Mouse (Mus musculus) small intestine, adult 2 months (tissue): ENCODE measurements at regions not wholly inside any gene's neighbourhood (a gene's known extent, or its start where the extent isn't known, plus 50 kb on each side); places are given as distances from the start of the nearest gene placed in this dataset.
"Not testable (repeated sequence)": the region's sequence is repeated elsewhere in the genome, so short reads cannot be mapped to it uniquely, and the experiment has no call there.

Experiments
- H3K27ac ChIP-seq: fragments of 200-500 bp; 2 replicates; pipeline ENCODE4 v1.5.1; 2012; ENCODE audit warnings: low read depth, low read length, control low read depth, inconsistent platforms; ENCODE audit not compliant: insufficient read depth
- H3K27me3 ChIP-seq: fragments of 200-500 bp; 2 replicates; pipeline ENCODE4 v1.6.1; 2012; ENCODE audit warnings: mild to moderate bottlenecking, moderate library complexity, low read length, inconsistent platforms; ENCODE audit not compliant: control insufficient read depth, insufficient read depth
- H3K36me3 ChIP-seq: fragments of 200-500 bp; 2 replicates; pipeline ENCODE4 v1.6.1; 2012; ENCODE audit warnings: mild to moderate bottlenecking, low read length, control low read depth, inconsistent platforms; ENCODE audit not compliant: control insufficient read depth, insufficient read depth
- H3K4me1 ChIP-seq: fragments of 200-500 bp; 2 replicates; pipeline ENCODE4 v1.6.1; 2012; ENCODE audit warnings: low read length, inconsistent platforms, mixed read lengths; ENCODE audit not compliant: control insufficient read depth, insufficient read depth, insufficient read length
- H3K4me3 ChIP-seq: fragments of 200-500 bp; 2 replicates; pipeline ENCODE4 v1.5.1; 2012; ENCODE audit warnings: low read depth, mild to moderate bottlenecking, control low read depth, inconsistent platforms, low read length, moderate library complexity
- CTCF ChIP-seq: fragments of 200-500 bp; IDR thresholded peaks from 2 replicates; pipeline ENCODE4 v1.5.1; 2012; ENCODE audit warnings: low read depth, mild to moderate bottlenecking, control low read depth, inconsistent platforms, low read length, moderate library complexity, mixed read lengths; ENCODE audit not compliant: insufficient replicate concordance, insufficient read length; ENCODE audit errors: extremely low read depth
- POLR2A ChIP-seq: fragments of 200-500 bp; IDR thresholded peaks from 2 replicates; pipeline ENCODE4 v1.6.1; 2012; ENCODE audit warnings: low read depth, mild to moderate bottlenecking, control low read depth, inconsistent platforms, low read length, moderate library complexity
- WGBS: fragments of 180-500 bp; shearing (Covaris S2); methylation state at CpG from one replicate; pipeline ENCODE4 v1.1.7; 2018; 5-methylcytosine and 5-hydroxymethylcytosine counted together

DNA sequence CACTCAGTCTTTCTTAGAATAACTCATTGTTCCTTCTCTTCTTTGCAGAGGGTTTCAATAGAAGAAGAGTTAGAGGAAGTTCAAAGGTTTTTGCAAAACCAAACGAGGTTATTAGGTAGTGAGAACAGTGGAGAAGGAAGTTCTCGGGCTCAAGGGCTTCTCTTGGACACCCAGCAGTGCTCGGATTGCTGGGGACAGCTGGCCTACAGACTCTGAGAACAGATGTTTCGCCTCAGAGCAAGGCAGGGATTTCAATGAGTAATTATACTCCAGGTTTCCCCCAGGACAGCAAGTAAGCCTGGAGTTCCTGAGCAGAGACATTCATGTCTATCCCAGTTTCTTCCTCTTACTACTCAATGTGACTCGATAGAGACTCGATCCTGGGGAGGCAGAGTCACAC is 94.4 kb downstream of the Cd24a start:
- Histone ChIP-seq H3K27ac (no peak overlapping the region), H3K36me3 (no peaks in the 10 kb centered on the region), H3K4me3 (no peak overlapping the region), H3K4me1 (peaks cover 5% of the 10 kb centered on the region), H3K27me3 (no peaks in the 10 kb centered on the region)
- TF ChIP-seq POLR2A, result no peak
- TF ChIP-seq CTCF, result no peak
- WGBS, result 33% methylated on average over 6 of the region's 6 CpGs

DNA sequence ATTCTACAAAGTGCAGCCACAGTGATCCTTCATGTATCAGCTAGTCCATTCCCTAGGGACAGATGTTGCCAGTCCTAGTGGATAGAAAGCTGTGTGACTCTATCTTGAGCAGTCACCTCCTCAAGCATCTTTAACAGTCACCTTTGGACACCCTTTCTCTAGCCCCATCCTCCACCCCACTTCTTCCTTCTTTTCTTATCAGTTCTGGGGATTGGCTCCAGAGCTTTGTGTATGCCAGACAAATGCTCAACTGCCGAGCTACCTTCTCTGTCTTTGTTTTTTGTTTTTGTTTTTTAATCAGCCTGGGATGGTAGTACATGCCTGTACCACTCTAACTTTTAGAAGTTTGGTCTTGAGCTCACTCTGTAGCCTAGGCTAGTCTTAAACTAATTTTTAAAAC is 96.7 kb downstream of the Cd24a start:
- H3K27ac ChIP-seq, result no peak overlapping the region
- no peak for TF ChIP-seq POLR2A
- no peak for TF ChIP-seq CTCF
- H3K36me3 ChIP-seq, result no peaks in the 10 kb centered on the region
- no peaks in the 10 kb centered on the region for H3K27me3 ChIP-seq
- no peak overlapping the region for H3K4me3 ChIP-seq
- 33% methylated on average over 1 of the region's 1 CpGs for WGBS
- peaks cover 5% of the 10 kb centered on the region; the same call in 1 of the 2 replicates for H3K4me1 ChIP-seq

- H3K4me1 ChIP-seq, H3K27me3 ChIP-seq, H3K36me3 ChIP-seq, H3K4me3 ChIP-seq, H3K27ac ChIP-seq: not testable (repeated sequence)
- 85% methylated on average over 1 of the region's 1 CpGs for WGBS
Measured at GRCm38 (mm10) chr10:43675495-43675894, 97.4 kb downstream of the Cd24a start.

DNA sequence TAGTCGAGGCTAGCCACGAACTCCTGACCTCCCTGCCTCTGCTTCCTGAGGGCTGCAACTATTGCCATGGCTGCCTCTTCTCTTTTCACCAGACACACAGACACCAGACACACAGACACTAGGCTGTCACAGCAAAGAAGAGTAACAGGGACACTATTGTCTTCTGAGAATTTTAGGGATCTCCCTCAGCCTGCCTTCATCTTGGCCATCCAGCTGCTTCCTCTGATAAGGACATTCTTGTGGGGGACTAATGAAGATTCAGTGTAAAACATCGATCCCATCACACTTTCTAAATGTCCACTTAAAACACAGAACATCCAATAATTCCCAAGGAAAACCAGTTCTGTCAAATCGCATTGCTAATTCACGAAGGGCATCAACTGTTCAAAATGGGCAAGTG is 98.2 kb downstream of the Cd24a start:
- Histone ChIP-seq H3K27me3 (no peaks in the 10 kb centered on the region), H3K4me1 (peaks cover 5% of the 10 kb centered on the region; the same call in 1 of the 2 replicates), H3K27ac (no peak overlapping the region), H3K4me3 (no peak overlapping the region), H3K36me3 (no peaks in the 10 kb centered on the region)
- TF ChIP-seq POLR2A (no peak), CTCF (no peak)
- 85% methylated on average over 5 of the region's 5 CpGs for WGBS

- Histone ChIP-seq H3K4me3 (no peak overlapping the region), H3K27ac (no peak overlapping the region), H3K4me1 (peaks cover 10% of the 10 kb centered on the region; the same call in 1 of the 2 replicates), H3K36me3 (no peaks in the 10 kb centered on the region), H3K27me3 (no peaks in the 10 kb centered on the region)
- no peak for TF ChIP-seq CTCF
- no peak for TF ChIP-seq POLR2A
- 40% methylated on average over 12 of the region's 12 CpGs for WGBS
Measured at GRCm38 (mm10) chr10:43684247-43685033, 106.4 kb downstream of the Cd24a start.

DNA sequence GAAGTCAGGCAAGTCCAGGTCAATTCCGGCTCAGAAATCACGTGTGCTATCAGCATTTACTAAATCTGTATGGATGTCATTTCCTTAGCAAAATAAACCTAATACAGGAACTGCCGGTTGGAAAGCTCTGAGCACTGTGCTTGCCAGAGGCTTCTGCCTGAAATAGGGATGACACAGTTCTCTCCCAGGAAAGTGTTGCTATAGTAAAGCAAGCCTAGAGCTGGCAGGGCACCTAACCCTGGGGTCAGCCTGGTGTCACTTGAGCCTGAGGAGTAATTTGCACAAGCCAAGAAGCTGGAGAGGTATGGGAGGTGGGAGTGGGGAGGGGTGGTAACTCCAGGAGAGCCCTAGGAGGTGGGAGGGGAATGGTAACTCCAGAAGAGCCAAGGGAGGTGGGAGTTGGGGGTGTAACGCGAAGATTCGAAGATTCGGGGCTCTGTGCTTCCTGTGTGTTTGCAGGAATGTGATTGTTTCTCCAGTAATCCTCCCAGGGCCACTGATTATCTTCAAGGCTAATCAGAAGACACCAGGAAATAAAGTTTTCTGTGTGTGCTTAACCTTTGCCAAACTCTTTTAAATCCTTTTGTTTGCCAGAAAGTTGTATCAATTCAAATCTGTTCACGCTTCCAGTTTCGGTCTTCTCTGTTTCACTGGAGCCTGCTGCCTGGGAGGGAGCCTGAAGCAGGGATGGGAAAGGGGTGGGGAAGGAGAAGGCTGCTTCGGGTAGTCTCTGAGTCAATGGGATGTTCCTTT is 111.3 kb downstream of the Cd24a start:
- TF ChIP-seq POLR2A (no peak), CTCF (no peak)
- Histone ChIP-seq H3K4me3 (no peak overlapping the region), H3K4me1 (peaks cover 24% of the 10 kb centered on the region), H3K27me3 (no peaks in the 10 kb centered on the region), H3K36me3 (no peaks in the 10 kb centered on the region), H3K27ac (0 out of 2 replicates have a peak overlapping the region, but pooled peaks have one; percentile 20)
- 15% methylated on average over 10 of the region's 10 CpGs for WGBS

DNA sequence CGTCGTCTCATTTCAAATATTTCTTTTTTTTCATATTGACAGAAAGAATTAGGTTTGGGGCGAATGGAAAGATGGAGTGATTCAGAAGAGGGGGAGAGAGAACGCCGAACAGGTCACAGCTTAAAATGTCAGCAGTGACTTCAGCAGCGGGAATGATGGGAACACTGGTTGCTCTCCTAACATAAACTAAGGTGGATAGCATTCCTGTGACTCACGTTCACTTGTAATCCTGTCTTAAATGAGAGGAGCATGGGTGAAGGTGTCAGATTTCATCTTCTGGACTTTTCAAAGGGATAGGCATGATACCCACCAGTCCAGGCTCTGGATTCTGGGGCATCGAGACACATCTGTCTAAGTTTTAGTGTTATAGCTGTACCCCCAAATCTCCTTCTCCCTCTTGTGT is 111.8 kb downstream of the Cd24a start:
- no peak overlapping the region for H3K4me3 ChIP-seq

DNA sequence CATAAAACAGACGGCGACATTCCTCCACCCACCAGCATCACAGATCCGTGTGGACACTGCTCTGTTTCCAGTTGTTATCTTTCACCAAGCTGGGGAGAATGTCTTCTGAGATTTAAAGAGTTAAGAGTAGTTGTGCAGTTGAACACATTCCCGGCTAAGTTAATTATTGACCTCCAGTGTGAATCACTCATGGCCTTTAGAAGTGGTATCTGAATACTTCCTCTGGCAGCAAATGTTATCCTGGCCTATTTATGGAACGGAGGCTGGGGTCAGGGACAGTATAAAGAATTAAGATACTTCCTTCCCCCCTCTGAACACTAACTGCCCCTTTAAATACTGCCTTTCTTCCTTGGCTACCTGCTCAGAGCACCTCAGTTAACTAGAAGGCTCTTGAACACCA is 115.9 kb downstream of the Cd24a start:
- no peak overlapping the region for H3K4me3 ChIP-seq
- WGBS, result 28% methylated on average over 5 of the region's 5 CpGs
- peaks cover 25% of the 10 kb centered on the region for H3K4me1 ChIP-seq
- no peaks in the 10 kb centered on the region for H3K27me3 ChIP-seq
- TF ChIP-seq POLR2A (no peak), CTCF (no peak)
- no peaks in the 10 kb centered on the region for H3K36me3 ChIP-seq
- 0 out of 2 replicates have a peak overlapping the region, but pooled peaks have one; percentile 30 for H3K27ac ChIP-seq

More for the DNA sequence above, 111.8 kb downstream of the Cd24a start:
- no peaks in the 10 kb centered on the region for H3K27me3 ChIP-seq
- no peaks in the 10 kb centered on the region for H3K36me3 ChIP-seq
- no peak overlapping the region for H3K27ac ChIP-seq
- 38% methylated on average over 8 of the region's 8 CpGs for WGBS
- peaks cover 30% of the 10 kb centered on the region for H3K4me1 ChIP-seq
- TF ChIP-seq POLR2A (no peak), CTCF (no peak)
